Mouse (Mus musculus) left cerebral cortex, adult 6 months (tissue): Measurements from ENCODE around the gene Lamp2. TPM values are rescaled to one million over a fixed set of nuclear protein-coding genes. Genes with fewer than 3 reads are reported as not detected.

Experiments
- long read RNA-seq, 2 experiments: library from polyadenylated mRNA; unstranded; transcript quantifications; one replicate each; pipeline ENCODE4 v2.0.0; 2019 to 2020
- polyA plus RNA-seq: library from polyadenylated mRNA; unstranded; fragments of <200 nt; fragmentation: Nextera tagmentation; gene quantifications from 2 replicates; pipeline ENCODE4 v1.2.3, GENCODE M21; 2021

Lamp2 gene
- polyA plus RNA-seq = 96.2 and 107 TPM in 2 replicates
- long read RNA-seq, experiment 1, transcript Lamp2-203 (9 exons, 2,184 nt) = major isoform, 241 of 712 reads
- long read RNA-seq, experiment 1, transcript Lamp2-202 (9 exons, 3,604 nt) = minor isoform, 211 of 712 reads
- long read RNA-seq, experiment 1, transcript Lamp2-201 (9 exons, 1,769 nt) = minor isoform, 204 of 712 reads
- long read RNA-seq, experiment 1, partial matches to known transcripts = 35 of 712 reads
- long read RNA-seq, experiment 1, other reads (novel, unspliced or antisense) = 21 of 712 reads
- long read RNA-seq, experiment 2, transcript Lamp2-201 (9 exons, 1,769 nt) = major isoform, 46 of 130 reads
- long read RNA-seq, experiment 2, transcript Lamp2-202 (9 exons, 3,604 nt) = minor isoform, 26 of 130 reads
- long read RNA-seq, experiment 2, transcript Lamp2-203 (9 exons, 2,184 nt) = minor isoform, 28 of 130 reads
- long read RNA-seq, experiment 2, partial matches to known transcripts = 16 of 130 reads
- long read RNA-seq, experiment 2, other reads (novel, unspliced or antisense) = 14 of 130 reads

DNA sequence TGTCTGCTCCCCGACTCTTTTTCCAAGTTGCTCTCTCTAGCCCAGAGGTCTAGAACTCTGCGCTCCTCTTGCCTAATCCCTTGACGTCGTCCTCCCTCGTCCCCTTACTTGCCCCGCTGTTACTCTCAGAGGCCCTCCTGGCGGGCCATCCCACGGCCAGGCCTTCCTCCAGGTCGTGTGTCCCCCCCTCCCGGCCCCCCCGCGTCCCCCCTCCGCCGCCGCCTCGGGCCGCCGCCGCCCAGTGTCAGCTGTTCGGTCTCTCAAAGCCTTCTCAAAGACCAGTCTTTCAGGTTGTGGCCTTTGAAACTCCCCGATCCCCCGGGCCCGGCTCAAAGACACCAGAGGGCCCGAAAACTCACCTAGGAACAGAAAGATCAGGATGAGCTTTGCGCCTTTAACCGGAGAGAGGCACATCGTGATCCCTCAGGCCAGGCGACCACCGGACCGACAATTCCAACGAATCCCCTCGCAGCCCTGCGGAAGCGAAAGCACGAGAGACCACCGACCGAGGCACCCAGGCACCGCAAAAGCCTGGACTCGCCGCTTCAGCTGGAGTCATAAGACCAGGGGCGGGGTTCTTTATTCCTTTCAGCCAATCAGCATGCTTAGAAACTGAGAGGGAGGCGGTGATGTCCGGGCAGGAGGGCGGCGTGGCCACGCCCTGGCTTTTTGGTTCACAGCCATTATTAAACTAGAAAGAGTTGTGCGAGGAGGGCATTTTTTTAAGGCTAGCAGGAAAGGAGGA lies at the start of gene Lamp2:
Gene Lamp2 (minus strand): TSS at position 565 of the 745 bp plus-strand sequence.

Other genes starting within 250 kb of the Lamp2 start
- 8.5 and 14.2 TPM in 2 replicates for gene Tmem255a, start 204.0 kb downstream of the Lamp2 start, polyA plus RNA-seq
- not detected in 2 replicates for gene Atp1b4, start 140.3 kb downstream of the Lamp2 start, polyA plus RNA-seq
- gene Cul4b, start 119.7 kb upstream of the Lamp2 start, polyA plus RNA-seq = 3.6 and 4.1 TPM in 2 replicates
- gene Mcts1, start 144.1 kb upstream of the Lamp2 start, polyA plus RNA-seq = 142 and 145 TPM in 2 replicates
- 38.5 and 43.0 TPM in 2 replicates for gene C1galt1c1, start 178.6 kb upstream of the Lamp2 start, polyA plus RNA-seq